Comparison of ENCODE assay signal across 8 mouse cellular contexts in genomic region chrX:153695782-153696395, GRCm38 (mm10). TPM values are rescaled to one million over a fixed set of nuclear protein-coding genes. Genes with fewer than 3 reads are reported as not detected.
DNase-seq lines count a peak whose midpoint lies in the region; ATAC-seq and TF ChIP-seq lines count a peak whose summit lies in the region.

TSS of gene Kctd12b (minus strand) at chrX:153696391.

- no peaks in the 10 kb centered on the region for H3K9me3 ChIP-seq in embryonic facial prominence, embryonic 14.5 days (ENCODE audit: control insufficient read depth, low read length)
- no peaks in the 10 kb centered on the region for H3K9me3 ChIP-seq in heart, postnatal 0 days (replicated peaks; ENCODE audit: control insufficient read depth, low read length)
- H3K9me3 ChIP-seq in megakaryocyte, embryonic 14.5 days, result no peaks in the 10 kb centered on the region

- 0 out of 2 replicates have a peak, but pooled peaks cover 6% of the 10 kb centered on the region for H3K4me1 ChIP-seq in embryonic facial prominence, embryonic 14.5 days (ENCODE audit: control insufficient read depth, insufficient read depth, low read length)
- no peaks in the 10 kb centered on the region for H3K4me1 ChIP-seq in heart, postnatal 0 days (ENCODE audit: control insufficient read depth, insufficient read depth)
- no peaks in the 10 kb centered on the region for H3K4me1 ChIP-seq in megakaryocyte, embryonic 14.5 days
- no peaks in the 10 kb centered on the region for H3K4me1 ChIP-seq in testis, adult 2 months (ENCODE audit: control insufficient read depth, insufficient read depth, low read length)

- 21% methylated on average over 11 of the region's 11 CpGs for WGBS in embryonic facial prominence, embryonic 14.5 days
- 21% methylated on average over 11 of the region's 11 CpGs for WGBS in heart, postnatal 0 days

- H3K27me3 ChIP-seq in embryonic facial prominence, embryonic 14.5 days (replicated peaks; ENCODE audit: control insufficient read depth, insufficient read depth, low read length), result no peaks in the 10 kb centered on the region
- no peaks in the 10 kb centered on the region for H3K27me3 ChIP-seq in heart, postnatal 0 days (ENCODE audit: control insufficient read depth, insufficient read depth, low read length)
- H3K27me3 ChIP-seq in megakaryocyte, embryonic 14.5 days (replicated peaks), result peaks cover 2% of the 10 kb centered on the region
- H3K27me3 ChIP-seq in testis, adult 2 months (ENCODE audit: control insufficient read depth, insufficient read depth, low read length), result no peaks in the 10 kb centered on the region

- no peak for TF ChIP-seq CTCF in heart, postnatal 0 days (IDR thresholded peaks at IDR 0.05; ENCODE audit: low read depth)
- TF ChIP-seq CTCF in testis, adult 2 months (IDR thresholded peaks at IDR 0.05; ENCODE audit: control insufficient read depth, insufficient read depth, insufficient replicate concordance, low read depth, low read length), result no peak

- H3K9ac ChIP-seq in embryonic facial prominence, embryonic 14.5 days (ENCODE audit: low read depth, low read length), result peak within 1 kb of the TSS; percentile 64
- peak within 1 kb of the TSS; percentile 66 for H3K9ac ChIP-seq in heart, postnatal 0 days (replicated peaks; ENCODE audit: low read depth, low read length)

- peak; percentile 4 for DNase-seq in left cerebral cortex, postnatal 4 days
- DNase-seq in left cerebral cortex, postnatal 36 days (ENCODE audit: low spot score in 2 of 2), result no peak
- peak; percentile 66 for DNase-seq in embryonic facial prominence, embryonic 14.5 days (ENCODE audit: low spot score)
- peak; percentile 22 for DNase-seq in heart, postnatal 0 days (ENCODE audit: low spot score)
- peak; percentile 41 for DNase-seq in kidney, postnatal 14 days

- TF ChIP-seq EP300 in heart, postnatal 0 days (IDR thresholded peaks at IDR 0.05; ENCODE audit: low read depth), result no peak

- H3K4me2 ChIP-seq in embryonic facial prominence, embryonic 14.5 days (ENCODE audit: low read depth, low read length), result peak within 1 kb of the TSS; percentile 52
- H3K4me2 ChIP-seq in heart, postnatal 0 days (ENCODE audit: low read depth, low read length), result peak within 1 kb of the TSS; percentile 56

- no peak for TF ChIP-seq POLR2A in testis, adult 2 months (IDR thresholded peaks at IDR 0.05; ENCODE audit: control insufficient read depth, low read depth, low read length)

- H3K27ac ChIP-seq in embryonic facial prominence, embryonic 14.5 days (replicated peaks; ENCODE audit: low read depth, low read length), result peak within 1 kb of the TSS; percentile 80
- H3K27ac ChIP-seq in heart, postnatal 0 days (ENCODE audit: low read depth), result peak within 1 kb of the TSS; percentile 74
- H3K27ac ChIP-seq in testis, adult 2 months (ENCODE audit: control insufficient read depth, insufficient read depth, low read depth, low read length), result peak within 1 kb of the TSS; percentile 42; the same call in 1 of the 2 replicates

- intact Hi-C loops in left cerebral cortex, postnatal 4 days (cut with DNase I), result no loop called here
- intact Hi-C loops in left cerebral cortex, postnatal 36 days (cut with DNase I), result no loop called here

- H3K4me3 ChIP-seq in embryonic facial prominence, embryonic 14.5 days (ENCODE audit: low read depth, low read length), result peak within 1 kb of the TSS; percentile 41
- peak within 1 kb of the TSS; percentile 56 for H3K4me3 ChIP-seq in heart, postnatal 0 days (ENCODE audit: low read depth, low read length)
- peak within 1 kb of the TSS; percentile 91 for H3K4me3 ChIP-seq in megakaryocyte, embryonic 14.5 days (replicated peaks)
- H3K4me3 ChIP-seq in testis, adult 2 months (ENCODE audit: control insufficient read depth, low read depth, low read length), result peak within 1 kb of the TSS; percentile 49

- no peaks in the 10 kb centered on the region for H3K36me3 ChIP-seq in embryonic facial prominence, embryonic 14.5 days (ENCODE audit: control insufficient read depth, insufficient read depth, low read length)
- no peaks in the 10 kb centered on the region for H3K36me3 ChIP-seq in heart, postnatal 0 days (replicated peaks; ENCODE audit: control insufficient read depth, insufficient read depth, low read length)
- no peaks in the 10 kb centered on the region for H3K36me3 ChIP-seq in megakaryocyte, embryonic 14.5 days (replicated peaks; ENCODE audit: low read length)
- no peaks in the 10 kb centered on the region for H3K36me3 ChIP-seq in testis, adult 2 months (ENCODE audit: control insufficient read depth, insufficient read depth, low read length)

- peak; percentile 79 for ATAC-seq in embryonic facial prominence, embryonic 14.5 days (ENCODE audit: low read depth)
- ATAC-seq in heart, postnatal 0 days (ENCODE audit: insufficient read depth, low read depth), result peak; percentile 51; the same call in 1 of the 2 replicates
- ATAC-seq in cerebellum, adult (ENCODE audit: insufficient number of reproducible peaks, low FRiP score, low TSS enrichment), result no peak

RNA-seq across cellular contexts. Expression of gene Kctd12b, which starts in this region (rescaled TPM):
- 1 to 10 TPM; 4.3 to 5.2 TPM for total RNA-seq in left cerebral cortex, postnatal 4 days (2021)
- total RNA-seq in left cerebral cortex, postnatal 36 days (2021), result 1 to 10 TPM; 2.4 to 2.7 TPM
- 9.2 and 9.3 TPM in 2 replicates for polyA plus RNA-seq in embryonic facial prominence, embryonic 14.5 days (2014; fragmentation: Nextera tagmentation; extraction: Ambion mirVana)
- total RNA-seq in heart, postnatal 0 days (2014; rRNA removed; ENCODE audit: low replicate concordance), result 7.8 and 16.2 TPM in 2 replicates
- 6.2 and 6.4 TPM in 2 replicates for polyA plus RNA-seq in heart, postnatal 0 days (2015; fragmentation: Nextera tagmentation; extraction: Ambion mirVana)
- polyA plus RNA-seq in megakaryocyte, embryonic 14.5 days (2012; ENCODE audit: insufficient read depth, low replicate concordance), result not detected in 2 replicates
- polyA plus RNA-seq in testis, adult 2 months (2012; rRNA removed), result 0.17 and 0.25 TPM in 2 replicates

Comparison
In these comparisons a context has a peak if more than half of its experiments do, and no peak if none do; other contexts are left out.
1. DNase-seq: peak in left cerebral cortex, postnatal 4 days (single experiment), embryonic facial prominence, embryonic 14.5 days (single experiment), heart, postnatal 0 days (single experiment) and kidney, postnatal 14 days (single experiment); none in left cerebral cortex, postnatal 36 days (0 of 2).
2. H3K4me3 ChIP-seq: peak in every context shown above with its lines; median percentile 91 in megakaryocyte, embryonic 14.5 days; 56 in heart, postnatal 0 days; 49 in testis, adult 2 months; 41 in embryonic facial prominence, embryonic 14.5 days.
3. Peak in every context shown above with its lines, with median percentiles within 50 percentile points of each other: H3K27ac ChIP-seq.